Mouse (Mus musculus) brain, embryonic 14.5 days (tissue): ENCODE data around the gene Iba57. TPM values are rescaled to one million over a fixed set of nuclear protein-coding genes. Genes with fewer than 3 reads are reported as not detected.
A peak's percentile ranks its signal among the peaks of the same experiment; 100 is the strongest.

Source experiments
- DNase-seq: peaks from one replicate; pipeline ENCODE4 v3.0.0-alpha.2; 2011; ENCODE audit warnings: low read depth
- CTCF ChIP-seq: fragments of 200-500 bp; IDR thresholded peaks from 2 replicates; pipeline ENCODE4 v1.5.1; 2012; ENCODE audit warnings: inconsistent platforms, mild to moderate bottlenecking, moderate library complexity, borderline replicate concordance; ENCODE audit not compliant: insufficient read depth, insufficient read length; ENCODE audit errors: extremely low read depth
- POLR2A ChIP-seq: fragments of 200-500 bp; IDR thresholded peaks from 2 replicates; pipeline ENCODE4 v1.6.1; 2012; ENCODE audit warnings: mild to moderate bottlenecking, inconsistent platforms, borderline replicate concordance; ENCODE audit not compliant: poor library complexity, insufficient read depth, insufficient read length, severe bottlenecking; ENCODE audit errors: extremely low read depth
- polyA plus RNA-seq: library from polyadenylated mRNA; depleted of rRNA; stranded (reverse); fragments of >200 nt; gene quantifications from 2 replicates; pipeline ENCODE4 v1.2.3, GENCODE M21; 2012; rRNA removed

The Iba57 gene
- polyA plus RNA-seq, 1 experiment: 8.5 TPM

DNA sequence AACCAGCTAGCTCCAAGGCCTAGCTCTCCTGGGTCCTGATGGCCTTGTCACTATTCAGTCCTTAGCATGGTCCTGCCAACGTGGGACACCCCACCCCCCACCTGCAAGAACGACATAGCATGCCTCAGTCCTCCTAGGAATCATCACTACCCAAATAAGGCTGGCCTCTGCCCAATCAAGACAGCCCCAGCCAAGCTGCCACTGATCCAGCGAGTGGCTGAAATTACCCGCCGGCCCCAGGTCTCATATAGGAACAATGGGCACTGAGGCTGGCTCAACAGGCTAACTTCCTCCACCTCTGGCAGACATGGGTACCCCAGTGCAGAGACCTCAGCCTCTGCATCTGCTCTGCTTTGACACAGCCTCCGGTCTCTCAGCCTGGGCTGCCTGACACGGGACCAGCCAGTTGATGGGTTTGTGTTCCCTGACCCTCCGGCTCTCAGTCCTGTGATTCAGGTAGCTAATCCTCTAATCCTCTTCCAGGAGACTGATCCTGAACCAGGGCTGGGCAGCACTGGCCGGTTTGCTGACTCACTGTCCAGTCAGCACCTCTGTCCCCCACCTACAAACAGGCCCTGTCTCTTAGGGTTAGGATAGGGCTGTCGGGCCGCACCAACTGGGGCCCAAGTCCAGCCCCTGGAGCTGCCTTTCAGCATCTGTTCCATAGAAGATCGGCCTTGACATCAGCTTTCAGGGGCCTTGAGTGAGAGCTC lies 26.4 kb downstream of the Iba57 start:
- TF ChIP-seq POLR2A (no peak), CTCF (no peak)

DNA sequence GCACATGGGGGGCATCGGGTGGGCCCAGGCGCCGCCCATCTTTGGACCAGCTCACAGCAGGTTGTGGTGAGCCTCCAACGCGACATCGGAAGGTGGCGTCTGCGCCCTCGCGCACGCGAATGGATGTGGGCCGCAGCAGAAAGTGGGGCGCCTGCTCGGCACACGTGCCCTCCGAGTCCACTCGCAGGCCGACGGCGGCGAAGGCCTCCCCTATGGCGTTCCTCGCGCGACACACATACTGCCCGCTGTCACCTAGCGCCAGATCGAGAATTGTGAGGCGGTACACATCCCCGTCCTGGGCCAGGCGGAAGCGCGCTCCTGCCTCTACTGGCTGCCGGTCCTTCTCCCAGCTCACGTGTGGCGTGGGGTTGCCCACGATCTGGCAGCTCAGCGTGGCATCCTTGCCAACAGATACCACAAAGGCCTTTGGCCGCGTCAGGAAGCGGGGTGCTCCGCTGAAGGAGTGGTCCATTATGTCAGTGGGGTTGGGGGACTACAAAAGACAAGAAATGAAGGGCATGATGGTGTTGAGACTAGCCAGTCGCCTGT lies 27.6 kb downstream of the Iba57 start, which contains the start of gene Obscn:
Gene Obscn (minus strand): TSS at position 499 of the 549 bp plus-strand sequence.
- DNase-seq: peak; percentile 1
- no peak for TF ChIP-seq POLR2A
- TF ChIP-seq CTCF: no peak

More for the DNA sequence above, 26.4 kb downstream of the Iba57 start:
- DNase-seq: no peak

DNA sequence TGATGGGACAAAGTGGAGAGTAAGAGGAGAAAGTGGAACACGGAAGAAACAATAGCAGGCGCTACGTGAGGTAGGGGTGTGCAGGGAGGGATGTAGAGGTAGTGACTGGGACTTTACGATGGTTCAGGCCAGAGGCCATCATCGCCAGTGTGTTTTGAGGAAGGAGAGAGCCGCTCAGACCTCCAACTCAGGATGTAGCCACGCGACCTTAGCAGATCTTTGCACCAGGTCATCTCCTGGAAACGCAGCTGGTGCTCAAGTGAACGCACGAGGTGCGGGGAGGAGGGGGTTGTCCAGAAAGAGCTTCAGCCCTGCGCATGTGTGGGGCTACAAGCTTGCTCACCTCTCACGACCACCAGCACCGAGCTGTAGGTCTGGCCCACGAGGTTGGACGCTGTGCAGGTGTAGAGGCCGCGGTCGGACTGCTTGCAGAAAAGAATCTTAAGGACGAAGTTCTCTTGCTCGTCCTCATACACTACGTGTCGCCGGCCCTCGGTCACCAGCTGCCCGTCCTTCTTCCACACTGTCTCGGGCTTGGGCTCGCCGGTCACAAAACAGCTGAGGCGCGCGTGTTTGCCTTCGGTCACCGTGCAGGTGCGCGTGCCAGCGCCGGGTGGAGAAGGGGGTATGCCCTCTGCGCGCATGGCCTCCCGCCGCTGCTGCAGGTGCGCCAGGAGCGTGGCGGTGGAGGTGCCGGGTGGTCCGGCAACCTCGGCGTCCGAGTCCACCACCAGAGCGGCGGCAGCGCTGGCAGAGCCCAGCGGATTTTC lies 28.3 kb downstream of the Iba57 start:
- peak; percentile 1 for DNase-seq
- TF ChIP-seq POLR2A (no peak), CTCF (no peak)

DNA sequence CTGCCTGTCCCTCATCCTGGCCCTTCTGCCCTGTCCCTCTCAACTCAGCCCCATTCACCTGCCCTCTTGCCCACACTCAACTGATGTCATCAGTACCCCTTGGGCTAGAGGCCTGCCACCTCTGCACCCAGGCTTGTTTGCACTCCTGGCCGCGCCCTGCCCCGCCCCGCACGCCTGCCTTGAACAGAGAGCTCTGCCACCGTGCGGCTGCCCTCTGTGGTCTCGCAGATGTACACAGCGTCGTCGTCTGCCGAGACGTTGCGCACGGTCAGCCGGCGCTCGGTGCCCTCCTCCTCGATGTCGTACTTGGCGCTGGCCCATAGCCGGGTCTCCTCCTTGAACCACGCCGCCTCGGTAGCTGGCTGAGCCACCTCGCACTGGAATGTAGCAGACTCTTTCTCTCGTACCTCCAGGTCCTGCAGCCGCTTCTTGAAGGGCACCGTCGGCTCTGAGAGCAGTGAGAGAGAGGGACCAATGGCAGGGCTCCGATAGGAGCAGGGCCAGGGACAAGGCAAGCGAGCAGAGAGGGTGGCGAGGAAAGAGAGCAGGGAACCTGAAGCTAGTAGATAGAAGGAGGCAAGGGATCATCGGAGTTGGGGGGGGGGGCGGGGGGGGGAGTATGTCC lies 29.1 kb downstream of the Iba57 start:
- TF ChIP-seq CTCF: no peak
- TF ChIP-seq POLR2A: no peak
- DNase-seq: peak; percentile 1

DNA sequence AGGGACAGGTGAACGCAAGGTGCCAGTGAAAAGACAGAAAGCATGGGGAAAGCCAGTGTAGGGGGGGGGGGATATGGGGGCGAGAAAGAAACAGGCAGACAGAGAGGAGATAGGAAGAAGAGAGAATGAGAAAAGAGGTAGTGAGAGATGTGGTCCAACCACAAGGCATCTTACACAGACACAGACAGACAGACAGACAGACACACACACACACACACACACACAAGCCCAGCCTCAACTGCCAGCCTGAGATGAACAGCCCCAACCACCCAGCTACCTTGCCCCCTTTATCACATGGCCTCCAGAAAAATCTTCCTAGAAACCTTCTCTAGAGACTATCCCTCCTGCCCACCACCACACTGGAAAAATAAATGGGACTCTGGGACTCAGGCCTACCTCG lies 31.5 kb downstream of the Iba57 start:
- no peak for DNase-seq
- TF ChIP-seq CTCF (no peak), POLR2A (no peak)

DNA sequence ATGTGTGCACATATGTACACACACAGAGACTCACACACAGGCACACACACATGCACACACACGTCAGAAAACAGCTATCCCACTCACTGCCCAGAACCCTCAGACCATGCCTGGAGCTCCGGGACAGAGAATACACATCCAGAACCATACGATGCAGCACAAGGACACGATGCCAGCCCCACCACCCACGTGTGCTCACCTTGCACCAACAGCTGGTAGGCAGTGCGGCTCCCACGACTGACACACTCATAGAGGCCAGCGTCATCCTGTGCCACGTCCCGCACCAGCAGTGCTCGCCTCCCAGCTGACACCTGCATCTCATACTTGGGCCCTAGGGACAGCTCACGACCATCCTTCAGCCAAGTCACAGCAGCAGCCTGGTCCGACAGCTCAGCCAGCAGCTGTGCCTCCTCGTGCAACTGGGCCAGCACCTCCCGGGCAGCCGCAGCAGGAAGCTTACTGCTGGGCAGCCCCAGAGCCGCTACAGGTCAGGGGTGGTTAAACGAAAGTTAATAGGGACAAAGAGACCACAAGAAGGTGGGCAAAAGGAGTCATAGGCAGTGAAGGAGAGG lies 32.1 kb downstream of the Iba57 start:
- TF ChIP-seq CTCF (no peak), POLR2A (no peak)
- DNase-seq: no peak

DNA sequence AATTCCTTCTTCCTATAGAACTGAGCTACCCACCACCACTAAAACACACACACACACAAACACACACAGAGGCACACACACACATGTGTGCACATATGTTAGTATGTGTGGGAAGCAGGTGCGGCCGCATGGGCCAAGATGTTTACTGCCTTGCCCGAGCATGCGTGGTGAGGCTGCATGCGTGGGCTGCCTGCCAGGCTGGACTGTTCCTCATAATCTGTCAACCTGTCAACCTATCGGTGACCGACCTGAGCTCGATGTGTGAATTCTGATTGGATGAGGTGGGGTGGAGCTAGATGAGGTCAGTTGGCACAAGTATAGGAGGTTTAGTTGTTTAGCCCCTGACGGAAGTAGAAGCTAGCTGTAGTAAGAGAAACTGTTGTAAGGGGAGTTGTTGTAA lies 32.8 kb downstream of the Iba57 start:
- peak; percentile 1 for DNase-seq

DNA sequence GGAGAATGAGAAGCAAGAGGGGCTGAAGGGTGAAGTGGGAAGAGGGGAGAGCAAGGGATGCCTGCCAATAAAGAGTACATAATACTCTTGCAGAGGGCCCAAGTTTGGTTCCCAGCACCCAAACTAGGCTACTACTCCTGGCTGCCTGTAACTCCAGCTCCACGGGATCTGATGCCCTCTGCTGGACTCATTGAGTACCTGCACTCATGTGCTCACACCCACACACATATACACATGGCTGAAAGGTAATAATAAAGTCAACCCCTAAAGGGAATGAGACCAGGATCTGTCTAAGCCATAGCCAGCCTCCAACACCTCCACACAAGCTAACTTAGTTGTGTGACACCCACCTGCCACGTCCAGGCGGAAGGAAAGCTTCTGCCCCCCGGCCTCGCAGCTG lies 57.6 kb downstream of the Iba57 start:
- no peak for DNase-seq
- TF ChIP-seq CTCF (no peak), POLR2A (no peak)

More for the DNA sequence above, 32.8 kb downstream of the Iba57 start:
- no peak for TF ChIP-seq POLR2A
- TF ChIP-seq CTCF: no peak

Other genes starting within 250 kb of the Iba57 start
- gene Btnl10, start 245.8 kb downstream of the Iba57 start, polyA plus RNA-seq: 0.01 and 0.04 TPM in 2 replicates
- gene Rnf187, start 224.8 kb downstream of the Iba57 start, polyA plus RNA-seq: 664 and 715 TPM in 2 replicates
- 726 and 1,077 TPM in 2 replicates for gene Hist3h2ba, start 214.8 kb downstream of the Iba57 start, polyA plus RNA-seq
- gene Hist3h2a, start 209.1 kb downstream of the Iba57 start, polyA plus RNA-seq: 120 and 164 TPM in 2 replicates
- 2.1 and 2.2 TPM in 2 replicates for gene Trim17, start 209.1 kb downstream of the Iba57 start, polyA plus RNA-seq
- gene Trim11, start 185.6 kb downstream of the Iba57 start, polyA plus RNA-seq: 25.8 and 30.6 TPM in 2 replicates
- 0.77 and 1.4 TPM in 2 replicates for gene Obscn, start 27.3 kb downstream of the Iba57 start, polyA plus RNA-seq
- gene Gjc2, start 19.5 kb upstream of the Iba57 start, polyA plus RNA-seq: 0.87 and 1.1 TPM in 2 replicates
- gene Guk1, start 28.5 kb upstream of the Iba57 start, polyA plus RNA-seq: 145 and 172 TPM in 2 replicates
- 45.5 and 58.2 TPM in 2 replicates for gene Mrpl55, start 38.7 kb upstream of the Iba57 start, polyA plus RNA-seq
- 32.4 and 37.2 TPM in 2 replicates for gene 2310033P09Rik, start 44.6 kb upstream of the Iba57 start, polyA plus RNA-seq
- 565 and 655 TPM in 2 replicates for gene Arf1, start 64.5 kb upstream of the Iba57 start, polyA plus RNA-seq
- 0.50 and 1.1 TPM in 2 replicates for gene Wnt3a, start 127.0 kb upstream of the Iba57 start, polyA plus RNA-seq
- gene Wnt9a, start 143.2 kb upstream of the Iba57 start, polyA plus RNA-seq: 3.2 and 4.5 TPM in 2 replicates
- 0.08 and 0.28 TPM in 2 replicates for gene Prss38, start 211.9 kb upstream of the Iba57 start, polyA plus RNA-seq